Mouse (Mus musculus): ENCODE measurements around the gene Capn10. TPM values are rescaled to one million over a fixed set of nuclear protein-coding genes. Genes with fewer than 3 reads are reported as not detected.
"Not testable (repeated sequence)": the region's sequence is repeated elsewhere in the genome, so short reads cannot be mapped to it uniquely, and the experiment has no call there.

Capn10 gene
- total and polyA plus RNA-seq, 3 experiments: 11.9 to 16.1 (median 15.9) TPM

DNA sequence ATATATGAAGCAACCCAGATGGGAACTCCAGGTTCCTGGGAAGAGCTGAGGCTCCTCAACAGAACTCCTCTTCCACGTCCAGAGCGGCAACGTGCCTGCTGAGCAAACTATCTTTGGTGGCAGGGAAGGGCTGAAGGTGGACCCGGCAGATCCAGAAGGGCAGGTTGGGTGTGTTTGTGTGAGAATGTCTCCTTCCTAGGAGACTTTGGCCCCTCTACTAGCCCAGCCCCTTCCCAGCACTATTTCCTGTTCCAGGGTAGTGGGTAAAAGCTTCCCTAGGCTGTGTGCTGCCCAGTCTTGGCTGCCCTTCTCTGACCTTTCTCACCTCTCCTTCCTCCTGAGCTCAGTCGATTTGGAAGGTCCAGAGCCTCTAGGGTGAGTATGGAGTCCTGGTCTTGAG lies 16.4 kb downstream of the Capn10 start, which contains the start of gene Gpr35:
TSS of gene Gpr35 (plus strand) at position 259 of the 400 bp plus-strand sequence.
- Histone ChIP-seq H3K36me3 (replicated peaks in 1 of 2; ENCODE audit: control insufficient read depth in 1 of 2, insufficient read depth in 1 of 2, low read length in 1 of 2) (peaks cover 24 to 59% of the 10 kb centered on the region in 2 experiments), H3K27ac (ENCODE audit: insufficient read depth, low read depth) (no peak within 1 kb of the TSS), H3K9ac (ENCODE audit: insufficient read depth, low read depth) (no peak within 1 kb of the TSS), H3K27me3 (replicated peaks) (no peaks in the 10 kb centered on the region), H3K4me1 (ENCODE audit: control insufficient read depth in 1 of 2, insufficient read depth in 2 of 2) (peaks cover 2 to 7% of the 10 kb centered on the region in 2 experiments; a peak in 1 of 4 replicates), H3K79me2 (replicated peaks; ENCODE audit: control insufficient read depth, extremely low read depth, insufficient read depth, poor library complexity, severe bottlenecking) (no peaks in the 10 kb centered on the region), H3K9me3 (replicated peaks; ENCODE audit: low read length) (no peaks in the 10 kb centered on the region), H3K4me3 (replicated peaks in 1 of 3; ENCODE audit: low read depth in 2 of 3, low read length in 2 of 3, poor library complexity in 1 of 3) (no peak within 1 kb of the TSS), H3K4me2 (ENCODE audit: insufficient read depth, low read depth, poor library complexity, severe bottlenecking) (no peak within 1 kb of the TSS)
- DNase-seq (ENCODE audit: extremely low read depth): no peak
- dilution Hi-C loops (cut with MboI; ENCODE audit: extremely low pct_ligation_motif_present, extremely low pct_unique_long_range_greater_than_20kb, low sequenced_read_pairs): no loop called here
- in situ Hi-C loops (cut with MboI; ENCODE audit: low pct_ligation_motif_present, low pct_unique_long_range_greater_than_20kb, low sequenced_read_pairs): no loop called here
- no peak for TF ChIP-seq MAFK (IDR thresholded peaks at IDR 0.05; ENCODE audit: insufficient replicate concordance, low read length)
- no peak for TF ChIP-seq E2F4 (IDR thresholded peaks at IDR 0.05; ENCODE audit: insufficient replicate concordance, low read depth, low read length)
- TF ChIP-seq NELFE (IDR thresholded peaks at IDR 0.05; ENCODE audit: low read depth, low read length): no peak
- TF ChIP-seq ZMIZ1 (IDR thresholded peaks at IDR 0.05; ENCODE audit: low read depth, low read length): no peak
- no peak for TF ChIP-seq CHD2 (IDR thresholded peaks at IDR 0.05; ENCODE audit: low read length)
- no peak for TF ChIP-seq ZNF384 (IDR thresholded peaks at IDR 0.05; ENCODE audit: low read depth, low read length)
- TF ChIP-seq CTCF (conservative IDR thresholded peaks at IDR 0.05 in 1 of 2, IDR thresholded peaks at IDR 0.05 in 1 of 2; ENCODE audit: low read depth in 2 of 2, low read length in 2 of 2): no peak
- TF ChIP-seq USF2 (conservative IDR thresholded peaks at IDR 0.05; ENCODE audit: low read depth, low read length): no peak
- TF ChIP-seq USF1 (IDR thresholded peaks at IDR 0.05; ENCODE audit: low read depth, low read length): no peak
- TF ChIP-seq POLR2A (IDR thresholded peaks at IDR 0.05; ENCODE audit: low read depth, low read length): no peak

GRCm38 (mm10) chr1:92953641-92954040 lies 19.5 kb downstream of the Capn10 start:
- Histone ChIP-seq H3K79me2 (replicated peaks; ENCODE audit: control insufficient read depth, extremely low read depth, insufficient read depth, poor library complexity, severe bottlenecking) (no peaks in the 10 kb centered on the region), H3K27ac (ENCODE audit: insufficient read depth, low read depth) (no peak overlapping the region), H3K9ac (ENCODE audit: insufficient read depth, low read depth) (no peak overlapping the region), H3K4me1 (ENCODE audit: control insufficient read depth in 1 of 2, insufficient read depth in 2 of 2) (peaks cover 8 to 22% of the 10 kb centered on the region in 2 experiments), H3K36me3 (replicated peaks in 1 of 2; ENCODE audit: control insufficient read depth in 1 of 2, insufficient read depth in 1 of 2, low read length in 1 of 2) (peaks cover 3 to 29% of the 10 kb centered on the region in 2 experiments), H3K4me3 (replicated peaks in 1 of 3; ENCODE audit: low read depth in 2 of 3, low read length in 2 of 3, poor library complexity in 1 of 3) (no peak overlapping the region), H3K4me2 (ENCODE audit: insufficient read depth, low read depth, poor library complexity, severe bottlenecking) (no peak overlapping the region), H3K9me3 (replicated peaks; ENCODE audit: low read length) (no peaks in the 10 kb centered on the region), H3K27me3 (replicated peaks) (no peaks in the 10 kb centered on the region)
- TF ChIP-seq TBP (conservative IDR thresholded peaks at IDR 0.05; ENCODE audit: low read depth, low read length): peak; percentile 62; the same call in 1 of the 2 replicates
- no peak for TF ChIP-seq POLR2AphosphoS2 (IDR thresholded peaks at IDR 0.05; ENCODE audit: low read depth, low read length)
- in situ Hi-C loops (cut with MboI; ENCODE audit: low pct_ligation_motif_present, low pct_unique_long_range_greater_than_20kb, low sequenced_read_pairs): no loop called here
- no peak for DNase-seq (ENCODE audit: extremely low read depth)
- dilution Hi-C loops (cut with MboI; ENCODE audit: extremely low pct_ligation_motif_present, extremely low pct_unique_long_range_greater_than_20kb, low sequenced_read_pairs): no loop called here

GRCm38 (mm10) chr1:92956571-92957335 lies 22.6 kb downstream of the Capn10 start:
- H3K9ac ChIP-seq (ENCODE audit: insufficient read depth, low read depth); dilution Hi-C loops (cut with MboI; ENCODE audit: extremely low pct_ligation_motif_present, extremely low pct_unique_long_range_greater_than_20kb, low sequenced_read_pairs); H3K79me2 ChIP-seq (replicated peaks; ENCODE audit: control insufficient read depth, extremely low read depth, insufficient read depth, poor library complexity, severe bottlenecking); H3K27ac ChIP-seq (ENCODE audit: insufficient read depth, low read depth); H3K36me3 ChIP-seq (replicated peaks in 1 of 2; ENCODE audit: control insufficient read depth in 1 of 2, insufficient read depth in 1 of 2, low read length in 1 of 2); H3K9me3 ChIP-seq (replicated peaks; ENCODE audit: low read length); H3K4me3 ChIP-seq (replicated peaks in 1 of 3; ENCODE audit: low read depth in 2 of 3, low read length in 2 of 3, poor library complexity in 1 of 3); DNase-seq (ENCODE audit: extremely low read depth); H3K27me3 ChIP-seq (replicated peaks): not testable (repeated sequence)
- Histone ChIP-seq H3K4me1 (ENCODE audit: control insufficient read depth in 1 of 2, insufficient read depth in 2 of 2) (peaks cover 7 to 22% of the 10 kb centered on the region in 2 experiments), H3K4me2 (ENCODE audit: insufficient read depth, low read depth, poor library complexity, severe bottlenecking) (peak overlapping the region; percentile 55)
- peak; percentile 46 for TF ChIP-seq RAD21 (IDR thresholded peaks at IDR 0.05; ENCODE audit: low read depth, low read length)
- TF ChIP-seq NRF1 (IDR thresholded peaks at IDR 0.05; ENCODE audit: low read depth, low read length): peak; percentile 49
- TF ChIP-seq CTCF (conservative IDR thresholded peaks at IDR 0.05 in 1 of 2, IDR thresholded peaks at IDR 0.05 in 1 of 2; ENCODE audit: low read depth in 2 of 2, low read length in 2 of 2): peak; percentile 17 to 61; a peak in 3 of 4 replicates
- TF ChIP-seq SMC3 (IDR thresholded peaks at IDR 0.05; ENCODE audit: low read depth, low read length): peak; percentile 51
- in situ Hi-C loops (cut with MboI; ENCODE audit: low pct_ligation_motif_present, low pct_unique_long_range_greater_than_20kb, low sequenced_read_pairs): loop anchor here (5.0 kb wide), 1 partner anchor 56 kb away; no protein-coding TSS in a partner anchor

Measured in CH12.LX (cell line).